Mouse (Mus musculus): ENCODE results near the gene Efs. TPM values are rescaled to one million over a fixed set of nuclear protein-coding genes. Genes with fewer than 3 reads are reported as not detected.
"Not testable (repeated sequence)": the region's sequence is repeated elsewhere in the genome, so short reads cannot be mapped to it uniquely, and the experiment has no call there.

The Efs gene
- polyA plus RNA-seq, 2 experiments: 58.9 to 117 TPM

GRCm38 (mm10) chr14:54961487-54961886 is 35.6 kb upstream of the Efs start:
- Histone ChIP-seq H3K4me1 (ENCODE audit: control insufficient read depth, insufficient read depth, low read length) (no peaks in the 10 kb centered on the region), H3K27ac (replicated peaks; ENCODE audit: low read depth, low read length) (no peak overlapping the region), H3K9me3 (ENCODE audit: control insufficient read depth, low read length) (no peaks in the 10 kb centered on the region), H3K27me3 (ENCODE audit: control insufficient read depth, insufficient read depth, low read length) (no peaks in the 10 kb centered on the region), H3K4me2 (replicated peaks; ENCODE audit: low read depth, low read length, severe bottlenecking) (no peak overlapping the region), H3K9ac (ENCODE audit: low read depth, low read length, severe bottlenecking) (no peak overlapping the region), H3K36me3 (ENCODE audit: control insufficient read depth, insufficient read depth, low read length) (no peaks in the 10 kb centered on the region), H3K4me3 (replicated peaks; ENCODE audit: low read length) (no peak overlapping the region)
- DNase-seq (ENCODE audit: low spot score): no peak
- no peak for ATAC-seq (ENCODE audit: low FRiP score, low read depth)
- 71% methylated on average over 5 of the region's 5 CpGs for WGBS
- no peak for TF ChIP-seq POLR2A (IDR thresholded peaks at IDR 0.05; ENCODE audit: borderline replicate concordance, extremely low read depth, insufficient read depth, insufficient read length)

DNA sequence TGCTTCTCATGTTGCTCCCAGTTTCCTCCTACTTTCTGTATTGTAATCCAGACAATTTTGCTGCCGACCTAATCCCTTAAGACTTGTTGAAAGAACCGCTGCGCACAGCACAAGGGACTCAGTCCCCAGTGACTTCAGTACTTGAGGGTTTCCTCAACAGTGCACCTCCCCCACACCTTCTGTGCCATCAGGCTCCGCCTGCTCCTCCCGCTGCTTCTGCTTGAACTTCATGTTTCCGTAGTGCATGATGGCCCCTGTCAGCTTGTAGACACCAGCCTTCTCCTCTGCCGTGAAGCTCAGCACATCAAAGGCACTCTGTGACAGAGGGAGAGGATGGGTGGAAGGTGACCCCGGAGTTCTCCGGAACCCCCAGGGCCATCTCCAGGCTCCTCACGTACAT is 34.8 kb upstream of the Efs start:
- H3K4me3 ChIP-seq (replicated peaks; ENCODE audit: low read length): no peak overlapping the region
- DNase-seq (ENCODE audit: low spot score) (no peak), ATAC-seq (ENCODE audit: low FRiP score, low read depth) (no peak)
- H3K9ac ChIP-seq (ENCODE audit: low read depth, low read length, severe bottlenecking): no peak overlapping the region
- no peaks in the 10 kb centered on the region for H3K36me3 ChIP-seq (ENCODE audit: control insufficient read depth, insufficient read depth, low read length)
- H3K9me3 ChIP-seq (ENCODE audit: control insufficient read depth, low read length): no peaks in the 10 kb centered on the region
- TF ChIP-seq POLR2A (IDR thresholded peaks at IDR 0.05; ENCODE audit: borderline replicate concordance, extremely low read depth, insufficient read depth, insufficient read length): no peak
- no peaks in the 10 kb centered on the region for H3K27me3 ChIP-seq (ENCODE audit: control insufficient read depth, insufficient read depth, low read length)
- H3K4me2 ChIP-seq (replicated peaks; ENCODE audit: low read depth, low read length, severe bottlenecking): no peak overlapping the region
- 65% methylated on average over 10 of the region's 10 CpGs for WGBS
- H3K4me1 ChIP-seq (ENCODE audit: control insufficient read depth, insufficient read depth, low read length): no peaks in the 10 kb centered on the region
- H3K27ac ChIP-seq (replicated peaks; ENCODE audit: low read depth, low read length): no peak overlapping the region

DNA sequence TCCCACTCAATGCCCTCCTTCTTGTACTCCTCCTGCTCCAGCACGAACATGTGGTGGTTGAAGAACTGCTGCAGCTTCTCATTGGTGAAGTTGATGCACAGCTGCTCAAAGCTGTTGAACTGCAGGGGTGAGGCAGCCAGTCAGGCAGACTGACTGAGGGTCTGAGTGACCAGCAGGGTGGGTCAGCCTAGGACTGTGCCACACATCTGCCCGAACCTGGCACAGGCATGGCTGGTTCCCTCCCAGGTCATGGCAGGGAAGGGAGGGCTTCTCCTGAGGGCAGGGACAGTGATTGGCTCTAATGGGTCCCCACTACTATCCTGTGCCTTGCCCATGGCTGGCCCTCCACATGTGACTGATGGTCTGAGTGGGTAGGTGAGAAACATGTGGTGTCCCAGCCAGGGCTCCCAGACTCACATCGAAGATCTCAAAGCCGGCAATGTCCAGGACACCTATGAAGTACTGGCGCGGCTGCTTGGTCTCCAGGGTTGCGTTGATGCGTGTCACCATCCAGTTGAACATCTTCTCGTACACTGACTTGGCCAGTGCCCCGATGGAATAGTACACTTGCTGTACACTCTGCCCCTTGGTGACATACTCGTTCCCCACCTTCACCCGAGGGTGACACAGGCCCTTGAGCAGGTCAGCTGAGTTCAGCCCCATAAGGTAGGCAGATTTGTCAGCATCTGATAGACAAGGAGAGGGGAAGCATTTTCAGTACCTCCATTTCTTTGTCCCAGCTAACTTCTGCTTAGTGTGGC is 34.1 kb upstream of the Efs start:
- H3K4me2 ChIP-seq (replicated peaks; ENCODE audit: low read depth, low read length, severe bottlenecking); H3K27ac ChIP-seq (replicated peaks; ENCODE audit: low read depth, low read length); ATAC-seq (ENCODE audit: low FRiP score, low read depth); H3K9me3 ChIP-seq (ENCODE audit: control insufficient read depth, low read length); H3K27me3 ChIP-seq (ENCODE audit: control insufficient read depth, insufficient read depth, low read length); H3K4me3 ChIP-seq (replicated peaks; ENCODE audit: low read length); H3K9ac ChIP-seq (ENCODE audit: low read depth, low read length, severe bottlenecking); DNase-seq (ENCODE audit: low spot score); H3K4me1 ChIP-seq (ENCODE audit: control insufficient read depth, insufficient read depth, low read length); H3K36me3 ChIP-seq (ENCODE audit: control insufficient read depth, insufficient read depth, low read length): not testable (repeated sequence)
- 90% methylated on average over 11 of the region's 12 CpGs for WGBS

- ATAC-seq (ENCODE audit: low FRiP score, low read depth) (no peak), DNase-seq (ENCODE audit: low spot score) (no peak)
- no peaks in the 10 kb centered on the region for H3K27me3 ChIP-seq (ENCODE audit: control insufficient read depth, insufficient read depth, low read length)
- no peak for TF ChIP-seq POLR2A (IDR thresholded peaks at IDR 0.05; ENCODE audit: borderline replicate concordance, extremely low read depth, insufficient read depth, insufficient read length)
- no peaks in the 10 kb centered on the region for H3K36me3 ChIP-seq (ENCODE audit: control insufficient read depth, insufficient read depth, low read length)
- no peak overlapping the region for H3K27ac ChIP-seq (replicated peaks; ENCODE audit: low read depth, low read length)
- no peak overlapping the region for H3K4me2 ChIP-seq (replicated peaks; ENCODE audit: low read depth, low read length, severe bottlenecking)
- no peaks in the 10 kb centered on the region for H3K4me1 ChIP-seq (ENCODE audit: control insufficient read depth, insufficient read depth, low read length)
- no peak overlapping the region for H3K9ac ChIP-seq (ENCODE audit: low read depth, low read length, severe bottlenecking)
- no peak overlapping the region for H3K4me3 ChIP-seq (replicated peaks; ENCODE audit: low read length)
- H3K9me3 ChIP-seq (ENCODE audit: control insufficient read depth, low read length): no peaks in the 10 kb centered on the region
- WGBS: 90% methylated on average over 3 of the region's 3 CpGs
Measured at GRCm38 (mm10) chr14:54959197-54959596, 33.3 kb upstream of the Efs start.

DNA sequence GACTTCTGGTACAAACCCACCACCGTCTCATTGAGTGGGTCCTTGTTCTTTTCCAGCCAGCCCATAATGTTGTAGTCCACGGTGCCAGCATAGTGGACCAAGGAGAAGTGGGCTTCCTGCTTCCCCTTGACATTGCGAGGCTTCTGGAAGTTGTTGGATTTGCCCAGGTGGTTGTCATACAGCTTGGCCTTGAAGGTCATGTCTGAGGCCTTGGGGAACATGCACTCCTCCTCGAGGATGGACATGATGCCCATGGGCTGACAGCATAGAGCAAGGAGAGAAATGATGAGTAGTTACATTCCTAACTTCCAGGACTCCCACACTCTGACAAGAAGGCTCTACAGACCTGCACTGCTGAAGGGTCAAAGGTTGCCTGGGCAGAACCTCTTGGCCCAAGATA is 32.6 kb upstream of the Efs start:
- Histone ChIP-seq H3K27ac (replicated peaks; ENCODE audit: low read depth, low read length) (no peak overlapping the region), H3K27me3 (ENCODE audit: control insufficient read depth, insufficient read depth, low read length) (no peaks in the 10 kb centered on the region), H3K4me2 (replicated peaks; ENCODE audit: low read depth, low read length, severe bottlenecking) (no peak overlapping the region), H3K36me3 (ENCODE audit: control insufficient read depth, insufficient read depth, low read length) (no peaks in the 10 kb centered on the region), H3K4me1 (ENCODE audit: control insufficient read depth, insufficient read depth, low read length) (no peaks in the 10 kb centered on the region), H3K9me3 (ENCODE audit: control insufficient read depth, low read length) (no peaks in the 10 kb centered on the region), H3K4me3 (replicated peaks; ENCODE audit: low read length) (no peak overlapping the region), H3K9ac (ENCODE audit: low read depth, low read length, severe bottlenecking) (no peak overlapping the region)
- 92% methylated on average over 4 of the region's 4 CpGs for WGBS
- TF ChIP-seq POLR2A (IDR thresholded peaks at IDR 0.05; ENCODE audit: borderline replicate concordance, extremely low read depth, insufficient read depth, insufficient read length): no peak
- DNase-seq (ENCODE audit: low spot score): no peak
- ATAC-seq (ENCODE audit: low FRiP score, low read depth): no peak
